Mouse (Mus musculus): ENCODE results near the gene Camk1d. TPM values are rescaled to one million over a fixed set of nuclear protein-coding genes. Genes with fewer than 3 reads are reported as not detected.
"Not testable (repeated sequence)": the region's sequence is repeated elsewhere in the genome, so short reads cannot be mapped to it uniquely, and the experiment has no call there.

The Camk1d gene
- polyA plus RNA-seq, 1 experiment from 2014 or later, result 0.94 TPM

DNA sequence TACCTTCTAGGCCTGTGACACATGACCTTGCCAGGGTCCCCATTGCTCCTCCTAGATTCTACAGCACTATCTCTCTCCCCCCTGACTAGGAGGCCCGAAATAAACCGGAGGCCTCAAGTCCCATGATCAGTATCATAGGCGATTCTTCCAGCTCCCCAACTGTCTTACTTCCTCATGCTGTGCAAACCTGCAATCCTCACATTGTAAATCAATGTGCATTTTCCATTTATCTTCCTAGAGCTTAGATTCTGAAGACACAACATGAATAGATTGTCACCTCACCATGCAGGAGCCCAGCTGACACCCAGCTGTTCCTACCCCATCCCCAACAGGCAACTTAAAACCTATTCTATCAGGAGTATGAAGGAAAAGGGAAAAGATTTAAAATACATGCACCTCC is 108.5 kb downstream of the Camk1d start:
- Histone ChIP-seq H3K4me1 (ENCODE audit: control insufficient read depth, insufficient read depth, low read length) (no peaks in the 10 kb centered on the region), H3K27me3 (ENCODE audit: control insufficient read depth, insufficient read depth, low read length) (no peaks in the 10 kb centered on the region), H3K9me3 (replicated peaks; ENCODE audit: control insufficient read depth, low read length) (no peaks in the 10 kb centered on the region), H3K27ac (replicated peaks; ENCODE audit: low read depth, low read length) (no peak overlapping the region), H3K4me3 (ENCODE audit: low read depth, low read length) (no peak overlapping the region), H3K4me2 (ENCODE audit: low read depth, low read length) (no peak overlapping the region), H3K9ac (replicated peaks; ENCODE audit: low read length) (no peak overlapping the region), H3K36me3 (replicated peaks; ENCODE audit: control insufficient read depth, insufficient read depth, low read depth, low read length) (no peaks in the 10 kb centered on the region)
- 90% methylated on average over 3 of the region's 3 CpGs for WGBS
- DNase-seq (ENCODE audit: low spot score), result no peak
- no peak for ATAC-seq (replicated peaks; ENCODE audit: insufficient number of reproducible peaks, low FRiP score, low TSS enrichment, low read depth)

DNA sequence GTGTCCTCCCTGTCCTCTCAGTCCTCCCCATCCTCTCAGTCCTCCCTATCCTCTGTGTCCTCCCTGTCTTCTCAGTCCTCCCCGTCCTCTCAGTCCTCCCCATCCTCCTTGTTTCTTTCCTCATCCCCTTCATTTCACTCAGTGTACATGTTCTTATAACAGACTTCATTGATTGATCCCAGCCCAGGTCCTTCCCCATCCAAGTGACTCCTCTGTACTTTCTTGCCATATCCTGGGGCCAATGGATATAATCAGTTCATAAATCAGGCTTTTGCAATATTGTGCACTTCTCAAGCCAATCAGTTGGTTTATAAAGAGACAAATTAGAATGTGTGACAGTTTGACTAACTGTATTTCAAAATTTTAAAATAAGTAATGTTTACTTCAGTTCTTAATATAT is 112.3 kb downstream of the Camk1d start:
- 78% methylated on average over 1 of the region's 1 CpGs for WGBS
- H3K27me3 ChIP-seq (ENCODE audit: control insufficient read depth, insufficient read depth, low read length), result no peaks in the 10 kb centered on the region
- ATAC-seq (replicated peaks; ENCODE audit: insufficient number of reproducible peaks, low FRiP score, low TSS enrichment, low read depth), result no peak
- no peak overlapping the region for H3K4me3 ChIP-seq (ENCODE audit: low read depth, low read length)
- no peak overlapping the region for H3K9ac ChIP-seq (replicated peaks; ENCODE audit: low read length)
- no peaks in the 10 kb centered on the region for H3K4me1 ChIP-seq (ENCODE audit: control insufficient read depth, insufficient read depth, low read length)
- no peak overlapping the region for H3K4me2 ChIP-seq (ENCODE audit: low read depth, low read length)
- no peaks in the 10 kb centered on the region for H3K9me3 ChIP-seq (replicated peaks; ENCODE audit: control insufficient read depth, low read length)
- no peaks in the 10 kb centered on the region for H3K36me3 ChIP-seq (replicated peaks; ENCODE audit: control insufficient read depth, insufficient read depth, low read depth, low read length)
- no peak overlapping the region for H3K27ac ChIP-seq (replicated peaks; ENCODE audit: low read depth, low read length)
- DNase-seq (ENCODE audit: low spot score), result no peak

DNA sequence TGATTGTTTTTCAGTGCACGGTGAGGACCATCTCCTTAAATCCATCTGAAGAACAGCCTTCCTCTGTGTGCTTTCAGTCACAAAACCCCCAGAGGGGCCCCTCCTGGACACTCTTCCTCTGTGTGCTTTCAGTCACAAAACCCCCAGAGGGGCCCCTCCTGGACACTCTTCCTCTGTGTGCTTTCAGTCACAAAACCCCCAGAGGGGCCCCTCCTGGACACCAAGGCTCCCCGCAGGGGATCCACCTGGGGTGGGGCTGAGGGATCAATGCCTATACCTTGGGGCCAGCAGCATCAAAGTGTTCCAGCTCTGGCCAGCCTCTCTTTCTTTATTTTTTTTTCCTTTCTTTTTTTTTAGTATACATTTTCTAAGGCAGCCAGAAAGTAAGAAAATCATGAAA is 113.1 kb downstream of the Camk1d start:
- not testable (repeated sequence) for ATAC-seq (replicated peaks; ENCODE audit: insufficient number of reproducible peaks, low FRiP score, low TSS enrichment, low read depth); H3K27me3 ChIP-seq (ENCODE audit: control insufficient read depth, insufficient read depth, low read length); H3K36me3 ChIP-seq (replicated peaks; ENCODE audit: control insufficient read depth, insufficient read depth, low read depth, low read length); H3K27ac ChIP-seq (replicated peaks; ENCODE audit: low read depth, low read length); H3K4me1 ChIP-seq (ENCODE audit: control insufficient read depth, insufficient read depth, low read length); H3K4me2 ChIP-seq (ENCODE audit: low read depth, low read length); H3K4me3 ChIP-seq (ENCODE audit: low read depth, low read length); DNase-seq (ENCODE audit: low spot score); H3K9me3 ChIP-seq (replicated peaks; ENCODE audit: control insufficient read depth, low read length); H3K9ac ChIP-seq (replicated peaks; ENCODE audit: low read length)
- 4% methylated on average over 2 of the region's 2 CpGs for WGBS

DNA sequence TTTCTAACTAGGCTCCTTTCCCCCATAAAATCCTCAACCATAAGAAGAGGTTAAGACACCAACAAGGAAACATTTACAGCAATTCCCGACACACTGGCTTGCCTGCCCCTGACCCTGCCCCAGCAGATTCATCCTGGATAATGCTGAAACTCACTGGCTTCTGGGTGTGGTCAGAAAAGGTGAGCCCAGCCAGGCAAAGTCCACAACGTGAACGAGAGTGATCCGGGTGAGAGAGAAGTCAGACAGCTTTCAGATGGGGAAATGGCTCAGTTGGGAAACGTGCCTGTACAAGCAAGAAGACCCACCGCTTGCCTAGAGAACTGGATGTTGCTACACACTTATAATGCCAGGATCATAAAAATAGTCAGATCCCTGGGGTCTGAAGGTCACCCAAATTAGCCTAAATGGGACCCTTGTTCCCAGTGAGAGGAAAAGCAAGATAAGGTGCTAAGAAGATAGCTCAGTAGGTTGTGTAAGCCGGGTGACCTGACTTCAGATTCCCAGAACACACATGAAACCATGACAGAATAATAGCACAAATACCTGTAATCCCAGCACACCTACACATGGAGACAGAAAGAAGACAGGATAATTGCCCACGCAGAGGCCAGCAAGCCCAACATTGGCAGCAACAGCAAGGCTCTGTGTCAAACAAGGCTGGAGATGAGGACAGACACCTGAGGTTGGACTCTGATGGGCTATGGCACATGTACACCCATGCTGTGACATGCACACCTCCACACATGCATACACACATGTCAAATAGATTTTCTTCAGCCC is 113.9 kb downstream of the Camk1d start:
- Histone ChIP-seq H3K9me3 (replicated peaks; ENCODE audit: control insufficient read depth, low read length) (no peaks in the 10 kb centered on the region), H3K27me3 (ENCODE audit: control insufficient read depth, insufficient read depth, low read length) (no peaks in the 10 kb centered on the region), H3K4me3 (ENCODE audit: low read depth, low read length) (no peak overlapping the region), H3K36me3 (replicated peaks; ENCODE audit: control insufficient read depth, insufficient read depth, low read depth, low read length) (no peaks in the 10 kb centered on the region), H3K27ac (replicated peaks; ENCODE audit: low read depth, low read length) (no peak overlapping the region), H3K4me2 (ENCODE audit: low read depth, low read length) (no peak overlapping the region), H3K4me1 (ENCODE audit: control insufficient read depth, insufficient read depth, low read length) (no peaks in the 10 kb centered on the region), H3K9ac (replicated peaks; ENCODE audit: low read length) (no peak overlapping the region)
- ATAC-seq (replicated peaks; ENCODE audit: insufficient number of reproducible peaks, low FRiP score, low TSS enrichment, low read depth) (no peak), DNase-seq (ENCODE audit: low spot score) (no peak)
- WGBS, result 76% methylated on average over 8 of the region's 8 CpGs

DNA sequence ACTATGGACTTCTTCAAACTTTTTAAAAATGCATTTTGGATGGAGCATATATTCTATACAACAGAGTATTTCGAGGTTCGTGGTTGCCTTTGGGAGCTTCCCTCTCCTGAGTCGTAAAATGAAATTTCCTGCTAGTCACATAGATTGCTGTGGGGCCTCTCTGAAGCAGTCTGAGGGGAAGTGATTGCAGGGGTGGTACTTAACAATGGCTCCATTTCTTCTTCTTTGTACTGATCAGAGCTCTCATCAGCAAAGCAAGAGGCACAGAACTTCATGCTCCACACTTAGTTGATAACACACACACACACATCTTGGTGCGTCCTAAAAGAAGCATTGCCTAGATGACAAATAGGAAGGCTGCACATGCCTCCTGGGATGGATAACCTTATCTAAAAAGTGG is 114.6 kb downstream of the Camk1d start:
- ATAC-seq (replicated peaks; ENCODE audit: insufficient number of reproducible peaks, low FRiP score, low TSS enrichment, low read depth) (no peak), DNase-seq (ENCODE audit: low spot score) (no peak)
- Histone ChIP-seq H3K27me3 (ENCODE audit: control insufficient read depth, insufficient read depth, low read length) (no peaks in the 10 kb centered on the region), H3K4me2 (ENCODE audit: low read depth, low read length) (no peak overlapping the region), H3K9me3 (replicated peaks; ENCODE audit: control insufficient read depth, low read length) (no peaks in the 10 kb centered on the region), H3K4me3 (ENCODE audit: low read depth, low read length) (no peak overlapping the region), H3K27ac (replicated peaks; ENCODE audit: low read depth, low read length) (no peak overlapping the region), H3K4me1 (ENCODE audit: control insufficient read depth, insufficient read depth, low read length) (no peaks in the 10 kb centered on the region), H3K36me3 (replicated peaks; ENCODE audit: control insufficient read depth, insufficient read depth, low read depth, low read length) (no peaks in the 10 kb centered on the region), H3K9ac (replicated peaks; ENCODE audit: low read length) (no peak overlapping the region)
- WGBS, result 67% methylated on average over 4 of the region's 4 CpGs

DNA sequence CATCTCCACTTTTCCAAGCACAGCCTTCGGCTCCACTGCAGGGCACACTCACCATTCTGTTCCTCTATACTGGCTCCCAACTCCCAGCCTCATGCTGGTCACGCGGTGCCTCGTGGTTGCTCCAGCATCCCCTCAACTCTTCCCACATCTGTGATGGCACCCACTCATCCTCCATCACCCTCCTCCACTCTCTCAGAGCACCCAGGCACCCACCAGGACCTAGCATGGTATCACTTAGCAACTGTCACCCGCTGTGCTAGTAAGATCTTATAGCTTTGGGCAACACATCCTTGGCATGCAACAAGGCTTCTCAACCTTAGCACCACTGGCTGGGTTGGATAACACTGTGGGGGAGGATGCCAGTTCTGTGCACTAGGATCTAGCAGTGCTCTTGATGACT is 115.8 kb downstream of the Camk1d start:
- Histone ChIP-seq H3K4me3 (ENCODE audit: low read depth, low read length) (no peak overlapping the region), H3K4me1 (ENCODE audit: control insufficient read depth, insufficient read depth, low read length) (no peaks in the 10 kb centered on the region), H3K36me3 (replicated peaks; ENCODE audit: control insufficient read depth, insufficient read depth, low read depth, low read length) (no peaks in the 10 kb centered on the region), H3K27me3 (ENCODE audit: control insufficient read depth, insufficient read depth, low read length) (no peaks in the 10 kb centered on the region), H3K27ac (replicated peaks; ENCODE audit: low read depth, low read length) (no peak overlapping the region), H3K4me2 (ENCODE audit: low read depth, low read length) (no peak overlapping the region), H3K9ac (replicated peaks; ENCODE audit: low read length) (no peak overlapping the region), H3K9me3 (replicated peaks; ENCODE audit: control insufficient read depth, low read length) (no peaks in the 10 kb centered on the region)
- WGBS, result 96% methylated on average over 5 of the region's 5 CpGs
- no peak for DNase-seq (ENCODE audit: low spot score)
- ATAC-seq (replicated peaks; ENCODE audit: insufficient number of reproducible peaks, low FRiP score, low TSS enrichment, low read depth), result no peak

DNA sequence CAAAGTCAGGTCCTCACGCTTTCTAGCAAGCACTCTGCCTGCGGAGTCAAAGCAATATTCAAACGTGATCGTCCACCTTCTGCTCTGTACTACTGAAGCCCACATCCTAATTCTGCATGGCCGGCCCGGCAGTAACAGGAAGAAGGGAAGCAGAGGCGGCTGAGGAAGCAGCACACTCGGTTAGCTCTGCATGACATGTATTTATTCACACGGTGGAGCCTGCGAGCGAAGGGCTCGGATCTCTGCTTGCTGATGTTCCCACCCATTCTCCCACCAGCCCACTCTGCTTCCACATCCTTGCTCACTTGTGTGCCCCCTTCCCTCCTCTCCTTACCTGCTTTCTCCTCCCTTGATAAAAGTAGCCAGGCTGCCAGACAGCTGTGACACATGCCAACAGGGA is 117.4 kb downstream of the Camk1d start:
- H3K9me3 ChIP-seq (replicated peaks; ENCODE audit: control insufficient read depth, low read length), result no peaks in the 10 kb centered on the region
- DNase-seq (ENCODE audit: low spot score) (no peak), ATAC-seq (replicated peaks; ENCODE audit: insufficient number of reproducible peaks, low FRiP score, low TSS enrichment, low read depth) (no peak)
- no peaks in the 10 kb centered on the region for H3K27me3 ChIP-seq (ENCODE audit: control insufficient read depth, insufficient read depth, low read length)
- no peak overlapping the region for H3K9ac ChIP-seq (replicated peaks; ENCODE audit: low read length)
- no peak overlapping the region for H3K4me3 ChIP-seq (ENCODE audit: low read depth, low read length)
- no peaks in the 10 kb centered on the region for H3K36me3 ChIP-seq (replicated peaks; ENCODE audit: control insufficient read depth, insufficient read depth, low read depth, low read length)
- H3K27ac ChIP-seq (replicated peaks; ENCODE audit: low read depth, low read length), result no peak overlapping the region
- H3K4me2 ChIP-seq (ENCODE audit: low read depth, low read length), result no peak overlapping the region
- WGBS, result 37% methylated on average over 12 of the region's 12 CpGs
- no peaks in the 10 kb centered on the region for H3K4me1 ChIP-seq (ENCODE audit: control insufficient read depth, insufficient read depth, low read length)

DNA sequence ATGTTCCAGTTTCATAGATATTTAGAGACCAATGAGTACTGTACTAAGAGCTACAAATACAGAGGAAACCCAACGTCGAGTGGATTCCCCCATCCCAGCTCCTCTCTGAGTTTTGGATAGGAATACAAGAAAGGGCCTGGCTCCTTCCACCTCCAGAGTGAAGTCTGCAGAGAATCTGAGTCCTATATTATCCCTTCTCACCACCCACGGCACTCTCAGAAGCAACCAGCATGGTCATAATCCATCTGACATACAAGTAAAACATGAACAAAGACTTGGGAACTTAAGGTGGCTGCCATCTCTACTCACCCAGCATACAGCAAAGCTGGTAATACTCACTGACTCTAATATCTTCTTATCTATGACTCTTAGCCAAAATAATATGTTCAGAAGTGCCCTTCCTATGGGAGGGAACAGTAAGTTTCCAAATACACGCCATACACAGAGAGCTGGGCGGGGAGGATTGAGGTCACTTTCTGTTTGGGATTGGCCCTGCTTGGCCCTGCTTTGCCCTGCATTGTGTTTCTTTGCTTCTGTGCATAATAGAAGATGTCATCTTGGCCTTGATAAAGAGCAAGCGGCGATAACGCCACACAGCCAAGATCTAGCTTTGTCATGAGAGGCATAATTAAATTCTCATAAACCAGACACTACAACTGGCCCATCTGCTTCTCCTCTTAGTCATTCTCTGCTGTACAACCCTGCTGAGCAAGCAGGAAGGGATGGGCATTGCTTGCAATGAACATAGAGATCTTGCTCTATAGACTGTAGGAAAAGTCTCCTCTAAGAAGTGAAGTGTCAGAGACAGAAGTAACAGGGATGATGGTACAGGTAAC is 118.7 kb downstream of the Camk1d start:
- H3K36me3 ChIP-seq (replicated peaks; ENCODE audit: control insufficient read depth, insufficient read depth, low read depth, low read length), result no peaks in the 10 kb centered on the region
- no peak for DNase-seq (ENCODE audit: low spot score)
- ATAC-seq (replicated peaks; ENCODE audit: insufficient number of reproducible peaks, low FRiP score, low TSS enrichment, low read depth), result no peak
- no peak overlapping the region for H3K27ac ChIP-seq (replicated peaks; ENCODE audit: low read depth, low read length)
- no peaks in the 10 kb centered on the region for H3K9me3 ChIP-seq (replicated peaks; ENCODE audit: control insufficient read depth, low read length)
- H3K4me2 ChIP-seq (ENCODE audit: low read depth, low read length), result no peak overlapping the region
- H3K9ac ChIP-seq (replicated peaks; ENCODE audit: low read length), result no peak overlapping the region
- H3K4me1 ChIP-seq (ENCODE audit: control insufficient read depth, insufficient read depth, low read length), result no peaks in the 10 kb centered on the region
- WGBS, result 88% methylated on average over 8 of the region's 8 CpGs
- H3K27me3 ChIP-seq (ENCODE audit: control insufficient read depth, insufficient read depth, low read length), result no peaks in the 10 kb centered on the region
- H3K4me3 ChIP-seq (ENCODE audit: low read depth, low read length), result no peak overlapping the region
